8 mouse cellular contexts compared by ENCODE assay signal in genomic region chr3:53004406-53005114, GRCm38 (mm10). TPM values are rescaled to one million over a fixed set of nuclear protein-coding genes. Genes with fewer than 3 reads are reported as not detected.
DNase-seq lines count a peak whose midpoint lies in the region; TF ChIP-seq lines count a peak whose summit lies in the region.

No protein-coding gene starts in this region.

- peaks cover 67% of the 10 kb centered on the region for H3K36me3 ChIP-seq in heart, embryonic 10.5 days

- H3K4me1 ChIP-seq in heart, embryonic 10.5 days = no peaks in the 10 kb centered on the region
- H3K4me1 ChIP-seq in cerebellum, adult 2 months (ENCODE audit: control insufficient read depth, insufficient read depth, low read length) = no peaks in the 10 kb centered on the region

- H3K4me3 ChIP-seq in heart, embryonic 10.5 days = no peak overlapping the region
- no peak overlapping the region for H3K4me3 ChIP-seq in cerebellum, adult 2 months (replicated peaks; ENCODE audit: insufficient read depth, low read depth, low read length)

- no peak; the same call in 1 of the 2 replicates for TF ChIP-seq CTCF in cerebellum, adult 2 months (IDR thresholded peaks at IDR 0.05; ENCODE audit: borderline replicate concordance, insufficient read depth, low read depth, low read length)

- 68% methylated on average over 2 of the region's 2 CpGs for WGBS in heart, embryonic 10.5 days
- whole genome bisulfite sequencing in cerebellum, adult 2 months = 69% methylated on average over 2 of the region's 2 CpGs

- no peak overlapping the region for H3K27ac ChIP-seq in heart, embryonic 10.5 days
- no peak overlapping the region for H3K27ac ChIP-seq in cerebellum, adult 2 months (ENCODE audit: insufficient read depth, low read length)

- no peaks in the 10 kb centered on the region for H3K9me3 ChIP-seq in heart, embryonic 10.5 days

- no peaks in the 10 kb centered on the region for H3K27me3 ChIP-seq in heart, embryonic 10.5 days (ENCODE audit: insufficient read depth, poor library complexity, severe bottlenecking)
- no peaks in the 10 kb centered on the region for H3K27me3 ChIP-seq in cerebellum, adult 2 months (ENCODE audit: control insufficient read depth, insufficient read depth, low read length)

- TF ChIP-seq POLR2A in cerebellum, adult 2 months (IDR thresholded peaks at IDR 0.05; ENCODE audit: borderline replicate concordance, insufficient read depth, low read length) = no peak

- DNase-seq in heart, adult 8-10 months (ENCODE audit: low spot score) = peak; percentile 28
- no peak for DNase-seq in heart, embryonic 10.5 days (ENCODE audit: low spot score)
- peak; percentile 60 to 62 for DNase-seq in right cerebral cortex, postnatal 10 days (ENCODE audit: low spot score in 2 of 2)
- no peak for DNase-seq in right cerebral cortex, postnatal 25 days
- DNase-seq in embryo, embryonic 10.5 days (ENCODE audit: low spot score) = peak; percentile 74
- DNase-seq in lung, postnatal 10 days = peak; percentile 55
- DNase-seq in cerebellum, adult 2 months = no peak
- no peak for DNase-seq in urinary bladder, postnatal 36 days (ENCODE audit: low spot score in 2 of 2)

RNA-seq across cellular contexts. Expression of gene Cog6, which starts 12.5 kb away (rescaled TPM):
- 10 to 100 TPM; 49.4 to 59.3 (median 54.4) TPM for total RNA-seq in heart, adult 8-10 months (2022)
- polyA plus RNA-seq in heart, embryonic 10.5 days (2016; fragmentation: Nextera tagmentation; extraction: Ambion mirVana) = 45.0 and 57.7 TPM in 2 replicates
- 43.8 and 44.0 TPM in 2 replicates for polyA plus RNA-seq in cerebellum, adult 2 months (2012; rRNA removed)

RNA-seq across cellular contexts. Expression of gene Lhfp, which starts 36.8 kb away (rescaled TPM):
- 10 to 100 TPM; 34.6 to 45.4 (median 37.2) TPM for total RNA-seq in heart, adult 8-10 months (2022)
- polyA plus RNA-seq in heart, embryonic 10.5 days (2016; fragmentation: Nextera tagmentation; extraction: Ambion mirVana) = 50.8 and 65.4 TPM in 2 replicates
- 114 and 132 TPM in 2 replicates for polyA plus RNA-seq in cerebellum, adult 2 months (2012; rRNA removed)

Comparison
In these comparisons a context has a peak if more than half of its experiments do, and no peak if none do; other contexts are left out.
1. DNase-seq: peak in heart, adult 8-10 months (single experiment), right cerebral cortex, postnatal 10 days (2 of 2), embryo, embryonic 10.5 days (single experiment) and lung, postnatal 10 days (single experiment); none in heart, embryonic 10.5 days (single experiment), right cerebral cortex, postnatal 25 days (single experiment), cerebellum, adult 2 months (0 of 2) and urinary bladder, postnatal 36 days (0 of 2).